Mouse (Mus musculus): Measurements from ENCODE around the gene Plod3.
A peak's percentile ranks its signal among the peaks of the same experiment; 100 is the strongest.
"Not testable (repeated sequence)": the region's sequence is repeated elsewhere in the genome, so short reads cannot be mapped to it uniquely, and the experiment has no call there.

Gene Plod3

DNA sequence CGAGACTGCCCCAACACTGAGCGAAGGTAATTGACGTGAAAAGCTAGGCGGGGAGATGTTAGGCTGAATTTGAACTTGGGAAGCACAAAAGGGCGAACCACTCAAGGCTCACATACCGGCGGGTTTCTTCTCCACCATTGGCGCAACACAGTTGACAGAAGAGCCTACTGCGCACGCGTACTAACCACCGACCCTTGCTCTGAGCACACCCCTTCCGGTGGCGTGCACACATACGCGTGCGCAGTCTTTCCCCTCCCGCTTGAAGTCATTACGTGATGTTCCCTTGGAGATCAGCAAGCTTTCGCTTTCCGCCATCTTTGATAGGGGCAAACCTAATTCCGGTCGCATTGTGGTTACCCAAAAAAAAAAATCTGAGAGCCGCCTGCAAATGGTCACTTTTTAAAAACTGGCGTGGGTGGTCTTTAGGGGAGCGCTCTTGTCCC, at the start of gene Plod3:
Gene Plod3 (plus strand): TSS at position 325 of the 443 bp plus-strand sequence.
- peak; percentile 100 for DNase-seq (ENCODE audit: low read depth)

DNA sequence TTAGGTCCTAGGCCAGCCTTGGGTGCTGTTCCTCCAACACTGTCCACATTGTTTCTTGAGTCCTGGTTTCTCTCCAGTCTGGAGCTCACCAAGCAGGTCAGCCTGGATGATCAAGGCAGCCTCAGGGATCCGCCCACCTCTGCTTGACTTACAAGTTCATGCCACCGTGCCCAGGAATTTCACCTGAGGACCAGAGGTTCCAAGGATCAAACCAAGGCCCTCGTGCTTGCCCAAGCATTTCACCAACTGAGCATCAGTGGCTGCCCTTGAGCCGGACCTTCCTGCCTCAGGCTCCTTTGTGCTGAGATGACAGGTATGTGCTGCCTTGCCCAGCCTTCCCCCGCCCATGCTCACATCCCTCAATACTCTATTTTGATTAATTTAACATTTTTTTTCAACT, 49.2 kb upstream of the Plod3 start:
- no peak for DNase-seq (ENCODE audit: low read depth)

DNA sequence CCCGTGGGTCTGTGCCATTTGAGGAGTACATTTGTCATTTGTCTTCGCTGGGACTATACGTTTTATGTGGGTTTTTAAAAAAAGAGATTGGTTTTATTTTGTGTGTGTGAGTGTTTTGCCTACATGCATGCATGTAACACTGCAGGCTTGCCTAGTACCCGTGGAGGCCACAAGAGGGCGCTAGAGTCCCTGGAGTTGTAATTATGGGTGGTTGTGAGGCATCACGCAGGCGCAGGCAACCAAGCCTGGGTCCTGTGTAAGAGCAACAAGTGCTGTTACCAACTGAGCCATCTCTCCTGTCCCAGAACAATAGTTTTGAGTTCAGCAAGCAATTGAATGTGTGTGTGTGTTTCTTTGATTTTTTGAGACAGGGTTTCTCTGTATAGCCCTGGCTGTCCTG, 47.5 kb upstream of the Plod3 start:
- peak; percentile 57 for DNase-seq (ENCODE audit: low read depth)

DNA sequence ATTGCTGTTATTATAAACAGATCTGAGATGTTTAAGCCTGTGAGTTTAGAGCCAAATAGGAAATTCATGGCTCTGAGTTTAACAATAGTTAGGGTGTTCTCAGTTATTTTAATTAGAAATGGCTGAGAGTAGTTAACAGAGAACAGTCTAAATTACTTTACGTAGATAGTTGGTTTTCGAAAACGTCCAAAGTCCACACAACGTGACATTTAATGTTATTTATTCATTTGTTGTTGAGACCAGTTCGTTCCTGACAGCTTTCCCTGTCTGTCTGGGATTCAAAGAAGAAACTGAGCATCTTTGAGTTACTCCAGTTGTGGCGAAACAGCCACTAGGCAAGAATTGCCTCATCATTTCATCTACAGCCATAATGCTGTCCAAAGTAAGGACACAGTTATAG, 46.8 kb upstream of the Plod3 start:
- DNase-seq (ENCODE audit: low read depth): not testable (repeated sequence)

DNA sequence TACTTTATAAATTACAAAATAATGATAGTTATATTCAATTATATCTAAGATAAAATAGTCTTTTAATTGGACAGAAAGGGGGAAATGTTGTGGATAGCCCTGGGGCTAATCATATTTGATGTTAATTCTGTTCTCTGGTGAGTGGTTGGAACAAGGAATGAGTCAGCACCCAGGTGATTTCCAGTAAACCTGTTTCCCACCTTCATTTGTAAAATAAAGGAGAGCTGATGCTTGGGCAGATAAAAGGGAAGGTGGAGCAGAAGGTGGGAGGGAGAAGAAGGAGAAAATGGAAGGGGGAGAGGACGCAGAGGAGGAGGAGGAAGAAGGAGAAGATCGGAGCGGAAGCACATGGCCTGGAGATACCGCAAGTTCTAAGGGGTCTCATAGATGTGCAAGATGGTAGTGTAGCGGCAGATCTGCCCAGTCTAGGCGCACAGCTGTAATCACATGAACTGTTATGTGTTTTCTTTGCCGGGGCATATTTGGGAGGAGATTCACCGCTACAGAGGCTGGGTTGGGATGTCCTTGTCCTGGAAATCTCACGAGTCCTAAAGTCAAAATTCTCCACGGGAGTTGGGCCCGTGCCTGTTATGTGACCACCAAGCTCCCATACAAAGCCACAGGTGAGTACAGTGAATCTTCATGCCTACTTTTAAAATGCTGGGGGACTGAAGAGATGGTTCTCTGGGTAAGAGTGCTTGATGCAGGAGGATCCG, 45.8 kb upstream of the Plod3 start:
- DNase-seq (ENCODE audit: low read depth): no peak

DNA sequence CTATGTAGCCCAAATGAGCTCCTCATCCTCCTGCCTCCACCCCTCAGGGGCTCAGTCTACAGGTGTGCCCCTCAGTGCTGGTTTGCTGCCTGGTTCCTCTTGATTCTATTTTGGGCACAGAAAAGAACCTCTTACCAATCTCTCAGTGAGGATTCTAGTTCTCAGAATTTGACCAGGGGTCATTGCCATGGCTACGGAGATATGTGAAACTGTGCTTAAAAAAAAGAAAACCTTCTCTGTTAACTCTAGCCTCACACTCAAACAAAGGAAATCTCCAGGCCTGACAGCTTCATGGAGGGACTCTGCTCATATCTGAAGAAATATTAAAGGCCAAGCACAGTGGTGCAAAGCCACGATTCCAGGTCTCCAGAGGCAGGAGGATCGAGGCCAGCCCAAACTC, 44.0 kb upstream of the Plod3 start:
- no peak for DNase-seq (ENCODE audit: low read depth)

DNA sequence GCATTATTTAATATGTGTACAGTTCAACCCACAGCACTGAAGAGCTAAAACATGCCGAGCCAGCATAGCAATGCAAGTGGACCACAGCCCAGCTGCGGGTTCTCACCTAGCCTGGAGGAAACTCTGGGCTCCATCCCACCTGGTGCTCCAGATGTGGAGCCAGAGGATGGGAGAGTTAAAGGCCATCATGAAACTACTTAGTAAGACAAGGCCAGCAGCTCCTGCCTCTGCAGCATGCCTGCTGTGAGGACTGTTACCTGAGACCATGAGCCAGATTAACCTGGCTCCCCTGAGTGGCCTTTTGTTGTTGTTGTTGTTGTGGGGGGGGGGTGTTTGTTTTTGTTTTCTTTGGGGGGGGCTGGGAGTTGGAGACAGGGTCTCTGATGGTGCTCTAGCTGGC, 43.4 kb upstream of the Plod3 start:
- no peak for DNase-seq (ENCODE audit: low read depth)

DNA sequence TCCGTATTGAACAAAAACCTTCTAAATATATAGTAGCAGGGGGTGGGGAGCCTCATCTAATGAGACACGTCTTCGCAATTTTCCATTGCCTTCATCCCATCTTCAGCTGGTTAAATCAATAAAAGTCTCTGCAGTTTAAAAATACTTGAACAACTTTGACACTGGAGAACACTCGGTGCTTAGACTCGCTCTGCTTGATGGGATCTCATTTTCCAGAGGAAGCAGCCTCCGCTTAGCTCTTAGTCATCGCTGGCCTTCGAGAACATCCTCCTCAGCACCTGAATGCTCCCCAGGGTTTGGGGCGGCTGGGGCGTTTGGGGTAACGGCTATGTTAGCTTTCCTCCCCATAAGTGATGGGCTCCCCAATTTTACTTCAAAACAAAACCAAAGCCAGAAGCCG, 41.7 kb upstream of the Plod3 start:
- no peak for DNase-seq (ENCODE audit: low read depth)

DNA sequence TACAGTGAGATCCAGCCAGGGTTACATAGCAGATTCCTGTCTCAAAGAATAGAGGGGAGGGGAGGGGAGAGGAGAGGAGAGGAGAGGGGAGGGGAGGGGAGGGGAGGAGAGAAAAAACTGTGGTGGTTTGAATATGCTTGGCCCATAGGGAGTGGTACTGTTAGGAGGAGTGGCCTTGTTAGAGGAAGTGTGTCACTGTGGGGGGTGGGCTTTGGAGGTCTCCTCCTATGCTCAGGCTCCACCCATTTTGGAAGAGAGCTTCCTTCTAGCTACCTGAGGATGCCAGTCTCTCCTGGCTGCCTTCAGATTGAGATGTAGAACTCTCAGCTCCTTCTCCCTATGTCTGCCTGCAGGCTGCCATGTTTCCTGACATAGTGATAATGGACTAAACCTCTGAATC, 38.9 kb upstream of the Plod3 start:
- DNase-seq (ENCODE audit: low read depth): no peak

DNA sequence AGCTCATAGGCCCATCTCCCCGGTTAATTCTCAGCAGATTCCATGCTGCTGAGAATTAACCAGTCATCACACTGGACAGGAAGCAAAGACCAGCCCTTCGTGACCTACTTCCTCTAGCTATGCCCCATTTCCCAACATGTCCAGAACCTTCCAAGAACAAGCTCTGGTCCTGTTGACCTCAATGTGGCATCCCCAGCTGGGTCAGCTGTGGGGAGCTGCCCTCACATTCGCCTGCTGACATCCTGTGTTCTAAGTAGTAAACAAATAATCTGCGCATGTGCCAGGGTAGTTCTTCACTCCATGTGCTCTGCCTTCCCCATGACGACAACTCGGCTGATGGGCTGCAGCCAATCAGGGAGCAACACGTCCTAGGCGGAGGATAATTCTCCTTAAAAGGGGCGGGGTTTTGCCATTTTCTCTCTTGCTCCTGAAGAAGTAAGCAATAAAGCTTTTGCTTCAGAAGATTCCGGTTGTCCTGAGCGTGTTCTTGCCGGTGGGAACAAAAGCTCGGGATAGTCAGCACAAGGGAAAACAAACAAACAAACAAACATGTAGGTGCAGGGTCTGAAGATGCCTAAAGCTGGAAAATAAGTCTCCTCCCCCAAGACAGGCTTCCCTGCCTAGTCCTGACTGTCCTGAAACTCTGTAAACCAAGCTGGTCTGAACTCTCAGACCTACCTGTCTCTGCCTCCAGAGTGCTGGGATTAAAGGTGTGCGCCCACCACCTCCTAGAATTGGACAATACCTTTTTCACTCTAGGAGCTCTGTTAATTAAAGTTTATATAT, 37.1 kb upstream of the Plod3 start:
- DNase-seq (ENCODE audit: low read depth): not testable (repeated sequence)

DNA sequence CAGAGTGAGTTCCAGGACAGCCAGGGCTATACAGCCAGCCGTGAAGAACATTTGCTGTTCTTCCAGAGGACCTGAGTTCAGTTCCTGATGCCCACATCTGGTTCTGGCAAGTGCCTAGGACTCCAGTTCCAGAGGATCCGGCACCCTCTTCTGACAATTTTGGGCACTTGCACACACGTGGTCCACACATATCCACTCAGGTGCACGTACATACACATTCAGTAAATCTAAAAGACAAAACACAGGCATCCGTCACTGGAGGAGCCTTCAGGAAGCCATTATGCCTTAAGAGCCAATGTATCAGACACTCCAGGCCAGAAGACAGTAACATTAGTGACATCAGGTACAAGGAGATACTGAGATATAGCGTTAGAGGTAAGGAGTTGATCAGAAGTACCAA, 36.3 kb upstream of the Plod3 start:
- DNase-seq (ENCODE audit: low read depth): no peak

DNA sequence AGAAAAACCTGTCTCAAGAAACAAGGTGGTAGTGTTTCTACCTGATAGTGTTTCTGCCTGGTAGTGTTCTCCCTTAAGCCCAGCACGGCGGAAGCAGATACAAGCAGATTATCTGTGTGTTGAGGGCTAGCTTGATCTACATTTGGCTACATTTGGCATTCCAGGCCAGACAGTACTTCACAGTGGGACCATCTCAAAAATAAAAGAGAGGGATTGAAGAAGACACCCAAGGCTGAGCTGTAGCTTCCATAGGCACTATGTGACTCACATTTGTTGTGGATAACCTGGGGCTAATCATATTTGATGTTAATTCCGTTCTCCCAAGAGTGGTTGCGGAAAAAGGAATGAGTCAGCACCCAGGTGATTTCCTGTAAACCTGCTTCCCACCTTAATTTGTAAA, 34.7 kb upstream of the Plod3 start:
- no peak for DNase-seq (ENCODE audit: low read depth)

DNA sequence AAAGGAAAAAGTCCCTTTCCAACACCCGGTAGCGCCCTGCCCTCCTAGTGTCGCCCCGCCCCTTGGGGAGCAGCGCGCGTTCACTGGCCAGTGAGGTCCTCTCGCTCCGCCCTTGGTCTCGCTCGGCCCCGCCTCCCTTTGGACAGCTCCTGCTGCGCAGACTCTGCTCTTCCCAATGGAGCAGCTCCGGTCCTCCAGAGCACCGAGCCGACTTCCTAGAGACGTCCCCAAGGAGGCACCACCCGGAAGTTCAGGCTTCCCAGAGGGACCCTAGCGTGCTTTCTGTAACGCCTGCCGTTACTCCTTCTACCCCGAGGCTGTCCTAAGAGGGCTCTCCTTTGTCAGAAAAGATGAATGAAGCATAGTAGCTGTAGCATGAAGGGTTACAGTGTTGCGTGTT, 33.8 kb upstream of the Plod3 start, which contains the start of gene Fis1:
Gene Fis1 (plus strand): TSS at position 261 of the 400 bp plus-strand sequence.
- peak; percentile 88 for DNase-seq (ENCODE audit: low read depth)

DNA sequence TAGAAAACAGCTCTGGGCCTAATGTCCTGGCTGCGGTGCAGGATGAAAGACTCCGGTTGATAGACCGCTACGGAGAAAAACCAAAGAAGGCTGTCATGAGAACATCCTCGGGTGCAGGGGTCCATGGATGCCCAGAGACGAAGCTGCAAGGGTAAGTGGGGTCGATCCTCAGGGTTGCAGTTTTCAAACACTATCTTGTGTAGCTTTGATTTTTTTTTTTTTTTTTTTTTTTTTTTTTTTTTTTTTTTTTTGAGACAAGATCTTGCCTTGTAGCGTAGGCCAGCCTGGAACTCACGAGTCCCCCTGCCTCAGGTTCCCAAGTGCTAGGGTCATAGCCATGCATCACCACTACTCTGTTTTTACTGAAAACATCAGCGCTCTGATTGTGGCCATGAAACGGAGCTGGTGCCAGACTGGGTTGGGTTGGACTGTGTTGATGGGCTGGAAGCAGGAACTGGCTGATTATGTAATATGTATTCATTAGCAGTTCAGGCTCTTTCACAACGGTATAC, 33.3 kb upstream of the Plod3 start:
- peak; percentile 20 for DNase-seq (ENCODE audit: low read depth)

DNA sequence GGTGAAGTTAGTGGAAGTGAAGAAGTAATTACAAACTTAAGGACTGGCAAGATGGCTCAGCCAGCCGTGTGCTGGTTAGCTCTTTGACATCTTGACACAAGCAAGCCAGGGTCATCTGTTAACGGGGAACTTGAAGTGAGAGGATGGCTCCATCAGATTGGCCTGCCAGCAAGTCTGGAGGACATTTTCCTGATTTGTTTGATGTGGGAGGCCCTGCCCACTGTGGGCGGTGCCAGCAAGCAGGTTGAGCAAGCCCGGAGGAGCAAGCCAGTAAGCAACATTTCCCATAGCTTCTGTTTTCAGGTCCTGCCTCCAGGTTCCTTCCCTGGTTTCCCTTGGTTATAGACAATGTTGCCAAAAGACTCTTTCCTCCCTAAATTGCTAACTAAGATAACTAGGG, 31.2 kb upstream of the Plod3 start:
- no peak for DNase-seq (ENCODE audit: low read depth)

DNA sequence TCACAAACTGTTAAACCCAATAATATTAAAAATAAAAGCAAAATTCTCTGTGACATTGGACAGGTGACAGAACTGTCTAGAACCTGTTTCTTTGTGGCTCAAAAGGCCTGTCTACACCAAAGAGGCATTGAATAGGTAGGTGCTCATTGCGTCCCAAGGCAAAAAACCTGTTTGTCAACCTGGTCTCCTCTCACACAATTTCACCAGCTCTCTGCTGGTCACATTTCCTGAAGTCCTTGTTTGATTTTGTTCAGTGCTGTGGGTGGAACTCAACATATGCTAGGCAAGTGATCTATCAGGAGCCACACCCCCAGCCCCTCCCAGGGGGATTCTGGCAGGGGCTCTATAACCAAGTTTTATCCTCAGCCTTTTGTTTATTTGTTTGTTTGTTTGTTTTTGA, 29.6 kb upstream of the Plod3 start:
- no peak for DNase-seq (ENCODE audit: low read depth)

DNA sequence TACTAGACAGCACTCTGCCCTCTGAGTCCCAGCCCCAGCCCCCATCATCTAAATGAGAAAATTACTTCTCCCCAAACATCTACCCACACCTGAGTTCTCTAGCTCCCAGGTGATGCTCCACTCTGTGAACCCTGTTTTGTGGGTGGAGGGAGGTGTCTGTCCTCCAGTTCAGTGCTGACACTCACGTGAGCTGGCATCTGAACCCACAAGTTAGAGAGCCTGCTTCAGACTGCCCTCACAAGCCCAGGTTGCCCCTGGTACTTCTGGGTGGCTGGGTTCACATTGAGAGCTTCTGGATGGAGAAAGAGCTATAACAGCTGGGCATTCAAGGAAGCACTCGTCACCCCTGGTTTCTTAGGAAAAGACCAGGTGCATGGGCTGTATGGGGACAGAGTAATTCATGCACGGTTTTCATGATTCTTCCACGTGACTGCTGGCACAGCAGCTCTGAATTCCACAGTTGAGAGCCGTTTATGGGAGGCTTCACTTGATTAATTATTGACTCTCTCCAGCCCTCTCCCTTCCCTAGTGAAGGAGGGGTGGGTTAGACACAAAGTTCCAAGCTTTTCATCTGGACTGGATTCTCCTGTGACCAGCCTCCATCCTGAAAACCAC, 27.7 kb upstream of the Plod3 start:
- no peak for DNase-seq (ENCODE audit: low read depth)

DNA sequence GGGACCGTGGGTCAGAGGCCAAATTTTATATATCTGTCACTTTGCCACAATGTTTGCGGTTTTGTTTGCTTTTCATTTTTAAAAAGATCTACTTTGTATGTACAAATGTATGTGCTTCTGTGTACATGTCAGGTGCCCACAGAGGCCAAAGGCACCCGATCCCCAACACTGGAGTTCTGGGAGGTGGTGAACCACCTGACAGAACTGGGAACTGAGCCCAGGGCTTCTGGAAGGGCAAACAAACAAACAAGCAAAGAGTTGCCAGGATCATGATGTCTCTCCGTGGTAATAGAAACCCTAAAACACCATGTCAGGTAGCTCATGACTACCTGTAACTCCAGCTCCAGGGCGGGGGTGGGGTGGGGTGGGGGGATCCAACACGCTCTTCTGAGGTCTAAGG, 26.8 kb upstream of the Plod3 start:
- no peak for DNase-seq (ENCODE audit: low read depth)

DNA sequence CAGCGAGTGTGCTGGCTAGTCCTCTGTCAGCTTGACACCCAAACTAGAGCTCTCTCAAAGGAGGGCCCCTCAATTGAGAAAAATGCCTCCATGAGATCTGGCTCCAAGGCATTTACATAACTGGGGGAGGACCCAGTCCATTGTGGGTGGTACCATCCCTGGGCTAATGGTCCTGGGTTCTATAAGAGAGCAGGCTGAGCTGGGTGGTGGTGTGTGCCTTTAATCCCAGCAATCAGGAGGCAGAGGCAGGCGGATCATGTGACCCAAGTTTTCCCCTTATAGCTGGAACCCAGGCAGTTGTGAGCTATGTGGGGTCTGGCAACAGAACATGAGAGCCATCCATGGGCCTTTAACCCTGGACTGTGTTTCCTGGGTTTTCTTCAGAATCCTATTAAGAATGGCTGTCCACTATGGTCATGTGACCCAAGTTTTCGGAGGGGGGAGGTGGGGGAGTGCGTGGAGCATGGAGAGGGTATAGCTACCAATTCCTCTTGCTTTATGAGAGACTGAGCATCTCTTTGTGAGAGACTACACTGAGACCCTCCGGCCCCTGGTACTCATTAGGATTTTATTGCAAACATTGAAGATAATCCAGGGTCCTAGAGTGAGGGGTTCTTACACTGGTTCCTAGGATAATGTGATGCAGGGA, 25.4 kb upstream of the Plod3 start:
- DNase-seq (ENCODE audit: low read depth): peak; percentile 16

DNA sequence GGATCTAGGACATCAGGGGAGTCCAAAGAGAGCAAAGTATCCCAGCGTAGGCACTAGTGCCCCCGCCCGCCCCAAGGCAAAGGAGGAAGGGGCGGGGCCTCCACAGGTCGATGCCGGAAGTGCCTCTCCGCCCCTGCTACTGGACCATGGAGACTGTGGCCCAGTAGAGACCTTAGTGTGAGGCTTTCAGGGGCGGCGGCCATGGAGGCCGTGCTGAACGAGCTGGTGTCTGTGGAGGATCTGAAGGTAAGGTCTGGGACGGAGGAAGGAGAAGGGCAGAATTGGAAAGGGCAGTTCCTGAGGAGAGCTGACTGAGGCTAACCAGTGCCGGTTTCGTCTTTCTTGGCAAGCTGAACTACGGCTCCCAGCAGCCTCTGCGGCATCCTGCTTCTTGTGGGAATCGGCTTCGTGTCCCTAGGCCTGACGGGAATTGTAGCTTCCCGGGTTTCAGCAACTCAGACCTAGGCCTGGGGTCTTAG, 24.8 kb upstream of the Plod3 start:
- peak; percentile 94 for DNase-seq (ENCODE audit: low read depth)

DNA sequence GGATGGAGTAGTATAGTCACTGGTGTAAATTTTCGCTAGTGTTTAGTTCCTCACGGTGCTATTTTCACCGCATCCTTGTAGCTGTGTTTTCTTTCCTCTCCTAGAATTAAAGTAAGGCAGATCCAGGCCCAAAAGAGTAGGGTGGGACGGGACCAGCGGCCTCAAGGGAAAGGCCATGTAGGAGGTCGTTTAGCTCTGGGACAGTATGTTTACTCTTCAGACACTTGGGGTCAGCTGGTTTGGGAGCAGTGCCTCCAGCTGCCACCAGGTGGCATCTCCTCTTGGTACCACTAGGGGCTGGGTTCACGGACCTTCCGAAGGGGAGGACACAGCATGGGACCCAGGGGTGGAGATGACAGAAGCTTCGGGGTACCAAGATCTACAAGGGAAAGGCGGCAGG, 24.3 kb upstream of the Plod3 start:
- peak; percentile 90 for DNase-seq (ENCODE audit: low read depth)

DNA sequence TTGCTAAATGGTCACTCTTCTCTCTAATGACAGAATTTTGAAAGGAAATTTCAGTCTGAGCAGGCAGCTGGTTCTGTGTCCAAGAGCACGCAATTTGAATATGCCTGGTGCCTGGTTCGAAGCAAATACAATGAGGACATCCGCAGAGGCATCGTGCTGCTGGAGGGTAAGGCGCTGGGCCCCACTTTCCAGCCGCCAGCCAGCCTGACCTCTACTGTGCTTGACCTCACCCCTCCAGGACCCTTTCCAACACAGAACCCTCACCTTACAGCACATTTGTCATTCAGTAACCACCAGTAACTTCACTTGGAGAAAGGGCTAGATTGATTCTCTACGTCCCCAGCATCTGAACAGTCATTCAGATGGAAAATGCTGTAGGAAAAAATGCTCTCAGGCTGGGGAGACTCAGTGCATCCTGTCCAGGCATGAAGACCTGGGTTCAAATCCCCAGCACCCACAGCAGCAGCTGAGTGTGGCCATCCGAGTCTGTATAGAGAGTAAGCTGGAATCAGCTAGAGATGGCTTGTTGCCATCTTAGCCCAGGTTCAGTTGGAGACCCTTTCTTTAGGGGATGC, 23.8 kb upstream of the Plod3 start:
- no peak for DNase-seq (ENCODE audit: low read depth)

All from induced T-regulatory cell, adult 2 months (primary cell).